Mouse (Mus musculus): Measurements from ENCODE around the gene Bicral.

DNA sequence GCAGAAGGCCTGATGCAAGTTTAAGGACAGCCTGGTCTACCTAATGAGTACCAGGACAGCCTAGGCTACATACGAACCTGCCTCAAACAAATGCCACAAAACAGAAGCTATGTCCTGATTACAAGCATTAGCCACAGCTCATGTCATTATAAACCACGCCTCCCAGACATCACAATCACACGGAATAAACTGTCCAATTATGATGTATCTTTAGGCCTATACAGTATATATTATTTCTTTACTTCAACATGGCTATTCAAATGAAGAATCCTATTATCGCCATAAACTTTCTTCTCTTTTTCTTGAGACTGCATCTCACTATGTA lies 25.3 kb downstream of the Bicral start:
- no peak for TF ChIP-seq POLR2A (IDR thresholded peaks at IDR 0.05; ENCODE audit: low read depth, low read length)
- no peak for TF ChIP-seq CTCF (conservative IDR thresholded peaks at IDR 0.05; ENCODE audit: insufficient read depth, insufficient read length, low read depth, low read length)
